Mouse (Mus musculus) c-Kit-negative CD71-positive TER-119-positive erythroid progenitor cells, embryonic 14.5 days (primary cell): ENCODE results near the gene Gpa33.

Experiments used
- DNase-seq: peaks from one replicate; pipeline ENCODE4 v3.0.0-alpha.2; 2013; ENCODE audit warnings: low read depth, low spot score

The Gpa33 gene

GRCm38 (mm10) chr1:166164580-166164979 lies 34.5 kb downstream of the Gpa33 start:
- no peak for DNase-seq

GRCm38 (mm10) chr1:166165159-166165558 lies 35.1 kb downstream of the Gpa33 start:
- DNase-seq, result no peak

- no peak for DNase-seq
Observed at GRCm38 (mm10) chr1:166167405-166167804, 37.4 kb downstream of the Gpa33 start.

GRCm38 (mm10) chr1:166168017-166168416 lies 38.0 kb downstream of the Gpa33 start:
- DNase-seq, result no peak

- no peak for DNase-seq
Observed at GRCm38 (mm10) chr1:166169713-166170112, 39.7 kb downstream of the Gpa33 start.

GRCm38 (mm10) chr1:166170852-166171251 lies 40.8 kb downstream of the Gpa33 start:
- no peak for DNase-seq

GRCm38 (mm10) chr1:166172992-166173391 lies 43.0 kb downstream of the Gpa33 start:
- DNase-seq, result no peak

- no peak for DNase-seq
Observed at GRCm38 (mm10) chr1:166173621-166174020, 43.6 kb downstream of the Gpa33 start.

- DNase-seq, result no peak
Observed at GRCm38 (mm10) chr1:166181510-166181909, 51.5 kb downstream of the Gpa33 start.

GRCm38 (mm10) chr1:166182952-166183627 lies 53.1 kb downstream of the Gpa33 start:
- no peak for DNase-seq

GRCm38 (mm10) chr1:166184391-166185229 lies 54.6 kb downstream of the Gpa33 start:
- DNase-seq, result no peak

GRCm38 (mm10) chr1:166185357-166185756 lies 55.3 kb downstream of the Gpa33 start:
- no peak for DNase-seq

- DNase-seq, result no peak
Observed at GRCm38 (mm10) chr1:166189821-166190220, 59.8 kb downstream of the Gpa33 start.

- DNase-seq, result no peak
Observed at GRCm38 (mm10) chr1:166204171-166204570, 74.1 kb downstream of the Gpa33 start.

- DNase-seq, result no peak
Observed at GRCm38 (mm10) chr1:166205159-166205558, 75.1 kb downstream of the Gpa33 start.

GRCm38 (mm10) chr1:166209371-166209770 lies 79.3 kb downstream of the Gpa33 start:
- DNase-seq, result no peak

GRCm38 (mm10) chr1:166214181-166214580 lies 84.1 kb downstream of the Gpa33 start:
- DNase-seq, result no peak
